Mouse (Mus musculus) ZHBTc4 (cell line): ENCODE measurements around the gene Gm12789.
"Not testable (repeated sequence)": the region's sequence is repeated elsewhere in the genome, so short reads cannot be mapped to it uniquely, and the experiment has no call there.

ENCODE experiments used
- DNase-seq: peaks from one replicate; pipeline ENCODE4 v3.0.0-alpha.2; 2011; ENCODE audit warnings: low read depth, low spot score

Gene Gm12789

GRCm38 (mm10) chr4:101986326-101986725, at the start of gene Gm12789:
Gene Gm12789, plus strand, starts transcription at chr4:101986626.
- DNase-seq: not testable (repeated sequence)

GRCm38 (mm10) chr4:101940107-101940506, 46.3 kb upstream of the Gm12789 start, which contains the start of gene Gm12794:
Gene Gm12794, plus strand, starts transcription at chr4:101940407.
- not testable (repeated sequence) for DNase-seq

- DNase-seq: not testable (repeated sequence)
Measured at GRCm38 (mm10) chr4:101980949-101981348, 5.5 kb upstream of the Gm12789 start, which contains the start of gene Gm12790. Gene Gm12790, minus strand, starts transcription at chr4:101981049.

GRCm38 (mm10) chr4:101985678-101986077, 748 bp upstream of the Gm12789 start:
- no peak for DNase-seq

GRCm38 (mm10) chr4:101997426-101997825, 11.0 kb downstream of the Gm12789 start:
- peak; percentile 73 for DNase-seq

GRCm38 (mm10) chr4:101998267-101998922, 12.0 kb downstream of the Gm12789 start:
- peak; percentile 88 for DNase-seq

GRCm38 (mm10) chr4:102026619-102027018, 40.2 kb downstream of the Gm12789 start:
- DNase-seq: no peak
